Mouse (Mus musculus): Measurements from ENCODE around the gene Lamtor1. TPM values are rescaled to one million over a fixed set of nuclear protein-coding genes. Genes with fewer than 3 reads are reported as not detected.

Lamtor1 gene
- 125 and 131 TPM in 2 replicates for polyA plus RNA-seq (2016; fragmentation: Nextera tagmentation; extraction: Ambion mirVana)

DNA sequence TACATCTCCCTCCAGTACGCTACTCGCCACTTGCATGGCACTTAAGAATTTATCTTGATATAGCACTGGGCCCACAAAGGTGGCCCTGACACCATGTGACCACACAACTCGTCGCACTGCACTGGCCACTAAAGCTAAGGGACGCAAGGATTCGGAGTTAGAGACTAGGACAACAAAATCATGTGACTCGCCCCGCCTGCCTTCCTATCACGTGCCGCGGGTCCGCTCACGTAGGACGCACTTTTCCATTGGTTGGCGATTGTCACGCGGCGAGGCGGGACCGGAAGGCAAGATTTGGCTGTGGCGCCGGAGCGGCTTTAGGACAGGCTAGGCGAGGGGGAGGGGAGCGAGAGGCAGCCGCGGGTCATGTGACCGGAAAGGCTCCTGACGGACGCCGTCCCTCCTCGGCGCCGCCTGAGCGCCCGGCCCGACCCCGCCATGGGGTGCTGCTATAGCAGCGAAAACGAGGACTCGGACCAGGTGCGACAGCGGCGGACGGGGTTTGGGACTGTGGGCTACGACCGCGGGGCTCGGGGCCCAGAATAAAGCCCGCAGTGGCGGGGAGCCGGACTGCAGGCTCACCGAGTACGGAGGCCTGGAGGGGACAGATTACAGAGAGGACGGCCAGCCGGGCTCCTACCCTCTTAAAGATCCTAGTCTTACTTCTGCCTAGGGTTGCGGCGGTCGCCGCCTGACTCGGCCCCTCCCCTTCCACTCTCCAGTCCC, at the start of gene Lamtor1:
Gene Lamtor1, plus strand, starts transcription at position 344 of the 726 bp plus-strand sequence.
- H3K4me2 ChIP-seq (replicated peaks) = peak within 1 kb of the TSS; percentile 67
- H3K4me3 ChIP-seq = peak within 1 kb of the TSS; percentile 63

DNA sequence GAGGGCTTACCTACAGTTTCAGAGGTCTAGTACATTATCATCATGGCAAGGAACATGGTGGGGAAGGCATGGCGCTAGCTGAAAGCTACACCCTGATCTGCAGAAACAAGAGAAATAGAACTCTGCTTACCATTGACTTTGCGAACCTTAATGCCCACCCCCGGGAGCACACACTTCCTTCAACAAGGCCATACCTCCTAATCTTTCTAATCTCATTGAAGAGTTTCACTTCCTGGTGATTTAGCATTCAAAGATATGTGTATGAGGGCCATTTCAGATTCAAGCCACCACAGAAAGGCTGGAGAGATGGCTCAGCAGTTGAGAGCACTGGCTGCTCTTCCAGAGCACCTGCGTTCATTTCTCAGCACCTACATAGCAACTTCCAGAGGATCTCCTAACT, 48.6 kb upstream of the Lamtor1 start, which contains the start of gene Folr2:
Gene Folr2, minus strand, starts transcription at position 101 of the 400 bp plus-strand sequence.
- Histone ChIP-seq H3K27ac (replicated peaks) (no peak within 1 kb of the TSS), H3K9me3 (no peaks in the 10 kb centered on the region), H3K4me2 (replicated peaks) (no peak within 1 kb of the TSS), H3K36me3 (no peaks in the 10 kb centered on the region), H3K27me3 (no peaks in the 10 kb centered on the region), H3K9ac (replicated peaks) (no peak within 1 kb of the TSS), H3K4me1 (no peaks in the 10 kb centered on the region), H3K4me3 (no peak within 1 kb of the TSS)
- no peak for ATAC-seq (ENCODE audit: low FRiP score, low read depth)
- WGBS = 85% methylated on average over 4 of the region's 4 CpGs

More for the DNA sequence above, at the start of gene Lamtor1:
- Histone ChIP-seq H3K27ac (replicated peaks) (peak within 1 kb of the TSS; percentile 92), H3K36me3 (peaks cover 25% of the 10 kb centered on the region), H3K4me1 (peaks cover 22% of the 10 kb centered on the region), H3K9me3 (no peaks in the 10 kb centered on the region), H3K27me3 (no peaks in the 10 kb centered on the region), H3K9ac (replicated peaks) (peak within 1 kb of the TSS; percentile 78)
- ATAC-seq (ENCODE audit: low FRiP score, low read depth) = peak; percentile 98
- WGBS = under 1% methylated on average over 57 of the region's 61 CpGs

DNA sequence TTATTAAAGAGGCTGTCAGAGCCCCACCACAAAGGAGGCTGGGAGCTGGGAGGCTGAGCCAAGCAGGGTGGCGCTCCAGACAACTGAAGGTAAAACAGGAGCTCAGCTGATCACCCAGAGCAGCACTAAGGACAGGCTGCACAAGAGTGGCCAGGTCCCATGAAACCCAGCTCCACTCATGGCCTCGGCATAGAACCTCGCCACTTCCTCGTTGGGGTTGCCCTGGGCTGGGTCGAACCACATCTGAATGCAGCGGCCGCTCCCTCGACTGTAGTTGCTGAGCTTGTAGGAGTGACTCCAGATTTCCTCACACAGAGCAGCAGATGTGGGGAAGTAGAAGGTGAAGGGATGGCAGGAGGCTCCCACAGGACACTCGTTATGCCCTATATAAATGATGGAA, 47.3 kb upstream of the Lamtor1 start:
- no peak for ATAC-seq (ENCODE audit: low FRiP score, low read depth)

GRCm38 (mm10) chr7:101860978-101861377, 44.7 kb upstream of the Lamtor1 start:
- no peak overlapping the region for H3K9ac ChIP-seq (replicated peaks)
- H3K27me3 ChIP-seq = no peaks in the 10 kb centered on the region
- H3K4me3 ChIP-seq = no peak overlapping the region
- no peak for ATAC-seq (ENCODE audit: low FRiP score, low read depth)
- no peaks in the 10 kb centered on the region for H3K36me3 ChIP-seq
- H3K27ac ChIP-seq (replicated peaks) = no peak overlapping the region
- no peak overlapping the region for H3K4me2 ChIP-seq (replicated peaks)
- no peaks in the 10 kb centered on the region for H3K4me1 ChIP-seq
- no peaks in the 10 kb centered on the region for H3K9me3 ChIP-seq

More for the DNA sequence above, 47.3 kb upstream of the Lamtor1 start:
- H3K27ac ChIP-seq (replicated peaks) = no peak overlapping the region
- no peaks in the 10 kb centered on the region for H3K9me3 ChIP-seq
- H3K9ac ChIP-seq (replicated peaks) = no peak overlapping the region
- WGBS = 88% methylated on average over 9 of the region's 9 CpGs
- H3K4me2 ChIP-seq (replicated peaks) = no peak overlapping the region
- H3K4me1 ChIP-seq = no peaks in the 10 kb centered on the region
- H3K4me3 ChIP-seq = no peak overlapping the region
- no peaks in the 10 kb centered on the region for H3K27me3 ChIP-seq
- no peaks in the 10 kb centered on the region for H3K36me3 ChIP-seq

- no peak for ATAC-seq (ENCODE audit: low FRiP score, low read depth)
- H3K9ac ChIP-seq (replicated peaks) = no peak overlapping the region
These were observed 43.4 kb upstream of the Lamtor1 start for GRCm38 (mm10) chr7:101862291-101862690.

GRCm38 (mm10) chr7:101863415-101863814, 42.3 kb upstream of the Lamtor1 start, which contains the start of gene Anapc15:
Gene Anapc15 (plus strand): TSS chr7:101863715.
- ATAC-seq (ENCODE audit: low FRiP score, low read depth) = no peak
- H3K27ac ChIP-seq (replicated peaks) = no peak within 1 kb of the TSS
- no peaks in the 10 kb centered on the region for H3K4me1 ChIP-seq
- no peak within 1 kb of the TSS for H3K9ac ChIP-seq (replicated peaks)
- 82% methylated on average over 3 of the region's 3 CpGs for WGBS
- H3K36me3 ChIP-seq = no peaks in the 10 kb centered on the region
- no peaks in the 10 kb centered on the region for H3K27me3 ChIP-seq
- no peaks in the 10 kb centered on the region for H3K9me3 ChIP-seq
- no peak within 1 kb of the TSS for H3K4me3 ChIP-seq
- no peak within 1 kb of the TSS for H3K4me2 ChIP-seq (replicated peaks)

More at GRCm38 (mm10) chr7:101862291-101862690, 43.4 kb upstream of the Lamtor1 start:
- H3K4me2 ChIP-seq (replicated peaks) = no peak overlapping the region
- no peaks in the 10 kb centered on the region for H3K36me3 ChIP-seq
- H3K27ac ChIP-seq (replicated peaks) = no peak overlapping the region
- no peak overlapping the region for H3K4me3 ChIP-seq
- H3K9me3 ChIP-seq = no peaks in the 10 kb centered on the region
- no peaks in the 10 kb centered on the region for H3K27me3 ChIP-seq
- 75% methylated on average over 3 of the region's 3 CpGs for WGBS
- H3K4me1 ChIP-seq = no peaks in the 10 kb centered on the region

DNA sequence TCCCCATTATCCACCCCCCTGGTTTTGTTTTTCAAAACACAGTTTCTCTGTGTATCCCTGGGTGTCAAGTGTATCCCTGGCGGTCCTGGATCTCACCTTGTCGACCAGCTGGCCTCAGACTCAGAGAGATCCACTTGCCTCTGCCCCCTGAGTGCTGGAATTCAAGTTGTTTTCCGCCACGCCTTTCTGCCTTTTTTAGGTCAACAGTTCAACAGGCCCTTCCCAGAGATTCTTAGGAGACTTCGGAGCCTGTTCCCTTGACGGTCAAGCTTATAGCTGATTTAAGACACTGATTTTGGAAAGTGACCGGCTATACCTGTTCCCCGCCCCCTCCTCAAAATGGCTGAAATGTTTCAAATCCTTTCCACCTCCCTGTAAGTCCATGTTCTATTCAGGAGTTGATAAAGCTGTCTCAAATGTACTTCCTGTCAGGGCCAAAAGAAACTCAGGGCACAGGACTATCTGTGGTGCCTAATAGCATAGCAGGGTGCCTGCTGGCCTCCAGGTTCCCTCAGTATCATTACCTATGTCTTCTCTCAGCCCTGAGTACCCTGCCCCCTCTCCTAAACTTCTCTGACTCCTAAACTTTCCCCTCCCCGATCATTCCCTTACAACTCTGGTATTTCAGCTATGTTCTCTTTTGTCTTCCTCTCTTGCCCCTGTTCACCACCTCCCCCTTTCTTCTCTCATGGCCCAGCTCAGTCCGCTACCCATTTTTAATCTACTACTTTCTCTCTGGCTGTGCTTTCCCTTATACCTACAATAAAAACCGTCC, 39.0 kb upstream of the Lamtor1 start:
- no peaks in the 10 kb centered on the region for H3K36me3 ChIP-seq
- no peaks in the 10 kb centered on the region for H3K27me3 ChIP-seq
- H3K4me1 ChIP-seq = peaks cover 5% of the 10 kb centered on the region; the same call in 1 of the 2 replicates
- no peak overlapping the region for H3K27ac ChIP-seq (replicated peaks)
- H3K9me3 ChIP-seq = no peaks in the 10 kb centered on the region
- no peak overlapping the region for H3K4me2 ChIP-seq (replicated peaks)
- no peak for ATAC-seq (ENCODE audit: low FRiP score, low read depth)
- H3K9ac ChIP-seq (replicated peaks) = no peak overlapping the region
- WGBS = 77% methylated on average over 11 of the region's 11 CpGs
- H3K4me3 ChIP-seq = no peak overlapping the region

DNA sequence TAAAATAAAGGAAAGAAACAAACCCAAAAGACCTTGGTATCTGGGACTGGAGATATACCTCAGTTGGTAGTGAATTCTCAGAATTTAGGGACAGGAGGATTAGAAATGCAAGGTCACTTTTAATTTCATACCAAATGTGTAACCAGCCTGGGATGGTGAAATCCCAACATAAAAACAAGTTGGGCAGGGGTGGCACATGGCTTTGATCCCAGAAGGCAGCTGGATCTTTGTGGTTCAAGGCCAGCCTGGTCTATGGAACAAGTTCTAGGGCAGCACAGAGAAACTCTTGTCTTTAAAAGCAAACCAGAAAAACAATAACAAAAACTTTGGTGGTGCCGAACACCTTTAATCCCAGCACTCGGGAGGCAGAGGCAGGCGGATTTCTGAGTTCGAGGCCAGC, 38.2 kb upstream of the Lamtor1 start:
- Histone ChIP-seq H3K4me1 (peaks cover 5% of the 10 kb centered on the region; the same call in 1 of the 2 replicates), H3K9ac (replicated peaks) (no peak overlapping the region), H3K27ac (replicated peaks) (no peak overlapping the region), H3K27me3 (no peaks in the 10 kb centered on the region), H3K9me3 (no peaks in the 10 kb centered on the region), H3K36me3 (no peaks in the 10 kb centered on the region), H3K4me2 (replicated peaks) (no peak overlapping the region), H3K4me3 (no peak overlapping the region)
- WGBS = 94% methylated on average over 4 of the region's 4 CpGs
- no peak for ATAC-seq (ENCODE audit: low FRiP score, low read depth)

- no peak overlapping the region for H3K4me3 ChIP-seq
These were observed 37.2 kb upstream of the Lamtor1 start for GRCm38 (mm10) chr7:101868241-101869162.

GRCm38 (mm10) chr7:101869163-101869500, 36.6 kb upstream of the Lamtor1 start:
- Histone ChIP-seq H3K27ac (replicated peaks) (peak overlapping the region; percentile 20; the same call in 1 of the 2 replicates), H3K27me3 (no peaks in the 10 kb centered on the region)

More at GRCm38 (mm10) chr7:101868241-101869162, 37.2 kb upstream of the Lamtor1 start:
- peak overlapping the region; percentile 6; the same call in 1 of the 2 replicates for H3K4me2 ChIP-seq (replicated peaks)
- WGBS = 35% methylated on average over 13 of the region's 13 CpGs
- H3K36me3 ChIP-seq = no peaks in the 10 kb centered on the region
- no peaks in the 10 kb centered on the region for H3K9me3 ChIP-seq
- H3K27ac ChIP-seq (replicated peaks) = peak overlapping the region; percentile 20; the same call in 1 of the 2 replicates
- ATAC-seq (ENCODE audit: low FRiP score, low read depth) = peak; percentile 27; the same call in 1 of the 2 replicates
- no peak overlapping the region for H3K9ac ChIP-seq (replicated peaks)
- H3K27me3 ChIP-seq = no peaks in the 10 kb centered on the region
- H3K4me1 ChIP-seq = peaks cover 5% of the 10 kb centered on the region; the same call in 1 of the 2 replicates

GRCm38 (mm10) chr7:101870629-101871028, 35.1 kb upstream of the Lamtor1 start, which contains the start of gene Folr1:
Gene Folr1 (minus strand): TSS chr7:101870788.
- H3K27me3 ChIP-seq = no peaks in the 10 kb centered on the region
- H3K9ac ChIP-seq (replicated peaks) = no peak within 1 kb of the TSS
- no peak within 1 kb of the TSS for H3K27ac ChIP-seq (replicated peaks)
- no peak within 1 kb of the TSS for H3K4me3 ChIP-seq
- H3K36me3 ChIP-seq = no peaks in the 10 kb centered on the region
- no peak within 1 kb of the TSS for H3K4me2 ChIP-seq (replicated peaks)
- peaks cover 5% of the 10 kb centered on the region; the same call in 1 of the 2 replicates for H3K4me1 ChIP-seq
- no peak for ATAC-seq (ENCODE audit: low FRiP score, low read depth)
- 72% methylated on average over 2 of the region's 2 CpGs for WGBS
- H3K9me3 ChIP-seq = no peaks in the 10 kb centered on the region

More at GRCm38 (mm10) chr7:101869163-101869500, 36.6 kb upstream of the Lamtor1 start:
- H3K9me3 ChIP-seq = no peaks in the 10 kb centered on the region
- H3K4me1 ChIP-seq = peaks cover 5% of the 10 kb centered on the region; the same call in 1 of the 2 replicates
- no peak overlapping the region for H3K9ac ChIP-seq (replicated peaks)
- 24% methylated on average over 7 of the region's 7 CpGs for WGBS
- no peak overlapping the region for H3K4me2 ChIP-seq (replicated peaks)
- peak; percentile 60; the same call in 1 of the 2 replicates for ATAC-seq (ENCODE audit: low FRiP score, low read depth)
- H3K36me3 ChIP-seq = no peaks in the 10 kb centered on the region
- H3K4me3 ChIP-seq = no peak overlapping the region

Data from midbrain, embryonic 12.5 days (tissue).